Mouse (Mus musculus) cerebellum, adult 2 months (tissue): Measurements from ENCODE around the gene Secisbp2.

ENCODE experiments used
- CTCF ChIP-seq: fragments of 200-500 bp; IDR thresholded peaks from 2 replicates; pipeline ENCODE4 v1.5.1; 2011; ENCODE audit warnings: low read depth, mild to moderate bottlenecking, control low read depth, low read length, moderate library complexity, borderline replicate concordance; ENCODE audit not compliant: insufficient read depth
- POLR2A ChIP-seq: fragments of 200-500 bp; IDR thresholded peaks from 2 replicates; pipeline ENCODE4 v1.6.1; 2011; ENCODE audit warnings: low read length, control low read depth, borderline replicate concordance; ENCODE audit not compliant: insufficient read depth

GRCm38 (mm10) chr13:51632560-51633218 is 18.8 kb upstream of the Secisbp2 start:
- TF ChIP-seq CTCF = no peak
- TF ChIP-seq POLR2A = no peak
